Mouse (Mus musculus): ENCODE results near the gene Dner.
"Not testable (repeated sequence)": the region's sequence is repeated elsewhere in the genome, so short reads cannot be mapped to it uniquely, and the experiment has no call there.

Gene Dner

GRCm38 (mm10) chr1:84399118-84399517, 296.9 kb downstream of the Dner start:
- DNase-seq (ENCODE audit: low read depth, low spot score), result no peak

DNA sequence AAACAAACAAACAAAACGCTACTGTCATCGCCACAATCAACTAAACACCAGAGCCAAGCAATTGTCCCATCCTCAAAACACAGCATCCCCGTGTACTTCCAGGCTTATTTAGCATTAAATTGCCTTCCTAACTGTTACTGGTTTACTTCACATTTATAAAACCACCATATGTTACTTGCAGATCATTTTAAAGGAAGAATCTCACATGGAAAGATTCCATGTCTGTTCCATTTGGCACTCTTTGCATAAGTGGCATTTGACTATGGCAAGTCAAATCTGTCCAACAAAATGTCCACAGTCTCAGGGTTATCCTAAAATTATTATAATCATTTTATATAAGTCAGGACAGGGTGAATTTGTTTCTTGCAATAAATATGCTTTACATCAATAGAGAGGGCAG, 299.2 kb downstream of the Dner start:
- DNase-seq (ENCODE audit: low read depth, low spot score), result no peak

GRCm38 (mm10) chr1:84395928-84396327, 300.1 kb downstream of the Dner start:
- DNase-seq (ENCODE audit: low read depth, low spot score), result no peak

GRCm38 (mm10) chr1:84390961-84391360, 305.1 kb downstream of the Dner start:
- DNase-seq (ENCODE audit: low read depth, low spot score), result no peak

DNA sequence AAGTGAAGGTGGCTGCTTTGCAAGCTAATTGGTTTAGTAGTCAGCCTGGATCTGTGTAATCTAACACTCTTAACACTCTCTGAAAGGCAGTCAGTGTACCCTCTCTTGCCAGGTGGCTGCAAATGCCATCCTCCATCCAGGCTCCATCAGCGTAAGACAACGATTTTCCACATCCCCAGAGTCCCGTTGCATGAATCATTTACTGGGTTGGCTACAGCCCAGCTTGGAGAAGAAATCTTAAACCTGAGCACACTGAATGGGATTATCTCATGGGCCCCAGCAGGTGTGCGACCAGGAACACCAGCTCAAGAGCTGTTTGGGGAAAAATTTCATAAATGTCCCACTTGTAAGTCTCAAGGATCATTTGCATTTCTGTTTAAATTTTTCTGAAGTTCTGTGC, 308.4 kb downstream of the Dner start:
- DNase-seq (ENCODE audit: low read depth, low spot score), result no peak

DNA sequence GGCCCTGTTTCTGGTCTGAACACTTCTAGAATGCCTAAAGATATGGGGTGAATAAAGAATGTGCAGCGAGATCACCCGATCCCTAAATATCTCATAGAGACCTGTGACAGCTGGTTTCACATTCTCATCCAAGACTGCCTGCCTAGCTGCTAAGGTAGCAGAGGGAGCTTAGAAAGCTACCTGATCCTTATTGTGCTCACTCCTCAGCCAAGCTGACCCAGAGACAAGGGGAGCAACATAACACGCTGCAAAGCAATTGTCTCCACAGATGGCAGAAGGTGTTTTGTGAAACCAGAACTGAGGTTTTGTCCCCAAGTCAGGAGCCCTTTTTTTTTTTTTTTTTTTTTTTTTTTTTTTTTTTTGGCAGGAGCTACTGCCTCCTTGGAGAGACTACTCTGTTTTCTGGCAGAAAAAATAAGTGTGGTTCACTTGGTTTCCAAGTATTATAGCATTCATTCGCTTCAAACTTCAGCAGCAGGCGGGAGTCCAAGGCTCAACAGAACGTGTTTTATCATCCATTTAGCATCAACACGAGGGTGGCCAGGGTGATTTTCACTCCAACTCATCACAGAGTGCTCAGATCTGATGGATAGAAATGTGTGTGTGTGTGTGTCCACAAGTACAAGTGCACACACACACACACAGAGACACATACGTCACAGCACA, 309.4 kb downstream of the Dner start:
- no peak for DNase-seq (ENCODE audit: low read depth, low spot score)

DNA sequence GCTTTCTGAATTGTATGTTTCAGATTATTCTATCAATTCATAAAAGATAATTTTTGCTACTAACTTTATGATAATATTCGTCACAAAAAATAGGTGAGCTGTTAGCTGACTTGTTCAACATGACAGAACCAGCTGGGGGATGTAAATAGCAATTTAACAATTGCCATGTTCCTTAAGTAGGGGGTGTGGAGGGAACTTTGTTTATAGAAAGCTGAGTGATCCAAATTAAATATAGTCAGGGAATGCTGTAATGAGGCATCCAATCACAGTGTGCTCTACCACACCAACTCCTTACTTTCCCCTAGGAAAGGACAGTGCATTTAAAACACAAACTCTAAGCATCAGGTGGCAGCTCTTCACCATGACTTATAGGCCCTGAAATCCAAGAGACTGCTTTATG, 313.3 kb downstream of the Dner start:
- no peak for DNase-seq (ENCODE audit: low read depth, low spot score)

- DNase-seq (ENCODE audit: low read depth, low spot score), result no peak
These were observed 314.0 kb downstream of the Dner start for GRCm38 (mm10) chr1:84382064-84382463.

- no peak for DNase-seq (ENCODE audit: low read depth, low spot score)
These were observed 315.1 kb downstream of the Dner start for GRCm38 (mm10) chr1:84380895-84381294.

DNA sequence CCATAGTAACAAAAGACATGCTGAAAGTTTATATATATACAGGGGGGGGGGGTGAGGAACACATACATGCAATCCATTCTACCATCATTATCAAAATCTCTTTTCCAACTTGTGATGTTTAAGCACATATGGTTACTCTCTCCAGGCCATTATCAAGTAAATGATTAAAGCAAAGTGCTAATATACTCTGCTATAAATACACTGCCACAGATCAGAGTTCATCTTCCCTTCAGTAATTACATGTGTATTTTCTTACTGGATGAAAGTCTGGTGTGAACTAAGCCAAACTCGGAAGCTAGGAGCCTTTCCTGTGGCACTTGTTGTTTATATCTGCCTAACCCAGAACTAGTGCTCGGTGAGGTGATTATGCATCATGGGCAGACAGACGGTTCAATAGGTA, 328.3 kb downstream of the Dner start:
- DNase-seq (ENCODE audit: low read depth, low spot score), result no peak

GRCm38 (mm10) chr1:84366553-84366952, 329.5 kb downstream of the Dner start:
- DNase-seq (ENCODE audit: low read depth, low spot score), result no peak

DNA sequence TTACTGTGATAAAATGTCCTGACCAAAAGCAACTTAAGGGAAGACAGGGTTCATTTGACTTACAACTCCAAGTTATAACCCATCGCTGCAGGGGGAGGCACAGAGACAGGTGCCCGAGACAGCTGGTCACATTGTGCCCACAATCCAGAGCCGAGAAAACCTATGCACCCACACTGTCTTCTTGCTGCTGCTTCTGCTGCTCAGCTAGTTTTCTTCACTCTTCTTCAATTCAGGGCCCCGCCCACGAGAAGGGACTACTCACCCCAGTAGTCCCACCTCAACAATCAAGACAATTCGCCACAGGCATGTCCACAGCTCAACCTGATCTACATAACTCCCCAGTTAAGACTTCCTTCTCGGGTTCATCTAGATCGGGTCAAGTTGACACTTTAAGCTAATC, 332.1 kb downstream of the Dner start, which contains the start of gene Pid1:
TSS of gene Pid1 (minus strand) at position 214 of the 400 bp plus-strand sequence.
- no peak for DNase-seq (ENCODE audit: low read depth, low spot score)

- no peak for DNase-seq (ENCODE audit: low read depth, low spot score)
These were observed 333.1 kb downstream of the Dner start for GRCm38 (mm10) chr1:84362709-84363617.

- DNase-seq (ENCODE audit: low read depth, low spot score), result no peak
These were observed 333.8 kb downstream of the Dner start for GRCm38 (mm10) chr1:84362209-84362608.

GRCm38 (mm10) chr1:84361389-84361788, 334.6 kb downstream of the Dner start:
- no peak for DNase-seq (ENCODE audit: low read depth, low spot score)

GRCm38 (mm10) chr1:84359611-84360500, 336.2 kb downstream of the Dner start:
- no peak for DNase-seq (ENCODE audit: low read depth, low spot score)

DNA sequence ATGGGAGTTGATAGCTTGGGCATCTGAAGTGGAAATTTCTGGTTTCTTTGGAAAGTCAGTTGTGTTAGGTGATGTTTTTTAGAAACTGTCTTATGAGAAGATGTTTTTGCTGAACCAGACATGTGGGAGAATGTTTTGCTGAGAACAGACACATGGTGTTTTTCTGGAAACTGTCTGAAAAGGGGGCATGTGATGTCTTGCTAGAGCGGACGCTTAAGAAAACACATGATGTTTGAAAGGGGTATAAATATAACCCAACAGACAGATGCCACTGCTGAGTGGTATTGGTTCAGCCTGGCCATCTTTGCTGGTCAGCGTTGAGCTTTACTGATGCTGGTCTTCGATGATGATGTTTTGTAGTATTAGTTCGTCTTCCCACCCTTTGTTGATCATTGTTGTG, 338.8 kb downstream of the Dner start:
- no peak for DNase-seq (ENCODE audit: low read depth, low spot score)

GRCm38 (mm10) chr1:84350262-84350661, 345.8 kb downstream of the Dner start:
- DNase-seq (ENCODE audit: low read depth, low spot score), result no peak

- DNase-seq (ENCODE audit: low read depth, low spot score), result no peak
These were observed 348.1 kb downstream of the Dner start for GRCm38 (mm10) chr1:84347796-84348476.

DNA sequence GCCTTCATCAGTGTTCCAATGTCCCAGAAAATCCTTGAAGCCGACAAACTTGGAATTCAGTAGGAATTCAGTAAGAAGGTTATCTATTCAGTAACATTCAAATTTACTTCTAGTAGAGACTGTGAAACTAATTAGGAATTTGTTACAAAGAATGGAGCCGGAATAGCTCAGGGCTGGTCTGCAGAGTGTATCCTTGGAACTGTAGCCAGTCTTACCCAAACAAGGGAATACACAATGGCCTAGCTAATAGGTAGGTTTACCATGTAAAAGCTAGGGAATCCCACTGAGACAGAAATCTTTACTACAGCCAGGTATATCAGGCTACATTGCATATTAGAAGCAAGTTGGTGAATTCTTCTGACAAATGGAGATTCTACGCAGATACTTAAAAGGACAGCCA, 363.2 kb downstream of the Dner start:
- not testable (repeated sequence) for DNase-seq (ENCODE audit: low read depth, low spot score)

DNA sequence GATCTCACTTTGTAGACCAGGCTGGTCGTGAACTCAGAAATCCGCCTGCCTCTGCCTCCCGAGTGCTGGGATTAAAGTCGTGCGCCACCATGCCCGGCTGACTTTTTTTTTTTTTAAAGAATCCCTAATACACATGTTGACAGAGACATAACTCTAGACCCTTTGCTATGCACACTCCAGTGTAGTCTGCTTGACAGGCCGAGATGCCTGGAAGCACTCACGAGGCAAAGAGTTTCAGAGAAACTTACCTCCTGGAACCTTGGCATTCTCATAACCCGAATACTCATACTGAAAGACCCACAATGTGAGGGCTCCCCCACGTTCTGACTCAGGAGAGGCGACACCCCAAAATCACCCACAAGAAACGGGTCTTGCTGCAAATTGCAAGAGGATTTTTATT, 364.2 kb downstream of the Dner start:
- not testable (repeated sequence) for DNase-seq (ENCODE audit: low read depth, low spot score)

Measured in CD4-positive helper T cell, adult 2 months (primary cell).